Mouse (Mus musculus): ENCODE measurements around the gene Itgb4. TPM values are rescaled to one million over a fixed set of nuclear protein-coding genes. Genes with fewer than 3 reads are reported as not detected.

Gene Itgb4
- polyA plus RNA-seq, 1 experiment from 2014 or later: 3.4 TPM

GRCm38 (mm10) chr11:116004840-116005700 is 30.6 kb downstream of the Itgb4 start:
- peak overlapping the region; percentile 41 for H3K4me3 ChIP-seq (ENCODE audit: low read length)
- no peaks in the 10 kb centered on the region for H3K9me3 ChIP-seq (ENCODE audit: low read length)
- H3K36me3 ChIP-seq (ENCODE audit: insufficient read depth, low read length): peaks cover 25% of the 10 kb centered on the region
- H3K27ac ChIP-seq (ENCODE audit: low read length): peak overlapping the region; percentile 70
- H3K9ac ChIP-seq (replicated peaks; ENCODE audit: low read length): peak overlapping the region; percentile 75
- no peaks in the 10 kb centered on the region for H3K27me3 ChIP-seq (ENCODE audit: insufficient read depth, low read length)
- peak; percentile 75 for ATAC-seq (ENCODE audit: low FRiP score, low TSS enrichment)
- H3K4me2 ChIP-seq (replicated peaks; ENCODE audit: low read depth, low read length): peak overlapping the region; percentile 72
- peaks cover 21% of the 10 kb centered on the region for H3K4me1 ChIP-seq (ENCODE audit: insufficient read depth, low read length)
- WGBS: 3% methylated on average over 54 of the region's 54 CpGs

GRCm38 (mm10) chr11:116005701-116006419 is 31.4 kb downstream of the Itgb4 start:
- 48% methylated on average over 9 of the region's 9 CpGs for WGBS
- Histone ChIP-seq H3K4me3 (ENCODE audit: low read length) (no peak overlapping the region), H3K4me1 (ENCODE audit: insufficient read depth, low read length) (peaks cover 21% of the 10 kb centered on the region), H3K36me3 (ENCODE audit: insufficient read depth, low read length) (peaks cover 29% of the 10 kb centered on the region), H3K27me3 (ENCODE audit: insufficient read depth, low read length) (no peaks in the 10 kb centered on the region), H3K9me3 (ENCODE audit: low read length) (no peaks in the 10 kb centered on the region), H3K4me2 (replicated peaks; ENCODE audit: low read depth, low read length) (peak overlapping the region; percentile 72), H3K27ac (ENCODE audit: low read length) (no peak overlapping the region), H3K9ac (replicated peaks; ENCODE audit: low read length) (no peak overlapping the region; the same call in 1 of the 2 replicates)
- peak; percentile 43 for ATAC-seq (ENCODE audit: low FRiP score, low TSS enrichment)

- Histone ChIP-seq H3K4me2 (replicated peaks; ENCODE audit: low read depth, low read length) (no peak overlapping the region), H3K27me3 (ENCODE audit: insufficient read depth, low read length) (no peaks in the 10 kb centered on the region), H3K4me3 (ENCODE audit: low read length) (no peak overlapping the region), H3K36me3 (ENCODE audit: insufficient read depth, low read length) (peaks cover 29% of the 10 kb centered on the region), H3K9ac (replicated peaks; ENCODE audit: low read length) (no peak overlapping the region; the same call in 1 of the 2 replicates), H3K27ac (ENCODE audit: low read length) (no peak overlapping the region), H3K9me3 (ENCODE audit: low read length) (no peaks in the 10 kb centered on the region), H3K4me1 (ENCODE audit: insufficient read depth, low read length) (peaks cover 29% of the 10 kb centered on the region)
- ATAC-seq (ENCODE audit: low FRiP score, low TSS enrichment): no peak
- WGBS: 87% methylated on average over 28 of the region's 28 CpGs
Measured at GRCm38 (mm10) chr11:116007095-116007850, 32.8 kb downstream of the Itgb4 start.

- 90% methylated on average over 11 of the region's 11 CpGs for WGBS
- no peak for ATAC-seq (ENCODE audit: low FRiP score, low TSS enrichment)
- no peak overlapping the region for H3K4me3 ChIP-seq (ENCODE audit: low read length)
- no peak overlapping the region for H3K27ac ChIP-seq (ENCODE audit: low read length)
- H3K27me3 ChIP-seq (ENCODE audit: insufficient read depth, low read length): no peaks in the 10 kb centered on the region
- no peak overlapping the region for H3K9ac ChIP-seq (replicated peaks; ENCODE audit: low read length)
- no peak overlapping the region for H3K4me2 ChIP-seq (replicated peaks; ENCODE audit: low read depth, low read length)
- H3K36me3 ChIP-seq (ENCODE audit: insufficient read depth, low read length): peaks cover 29% of the 10 kb centered on the region
- H3K9me3 ChIP-seq (ENCODE audit: low read length): no peaks in the 10 kb centered on the region
- H3K4me1 ChIP-seq (ENCODE audit: insufficient read depth, low read length): peaks cover 36% of the 10 kb centered on the region
Measured at GRCm38 (mm10) chr11:116008411-116008810, 33.9 kb downstream of the Itgb4 start.

- H3K27ac ChIP-seq (ENCODE audit: low read length): no peak overlapping the region
- H3K27me3 ChIP-seq (ENCODE audit: insufficient read depth, low read length): no peaks in the 10 kb centered on the region
- H3K4me3 ChIP-seq (ENCODE audit: low read length): no peak overlapping the region
- no peaks in the 10 kb centered on the region for H3K9me3 ChIP-seq (ENCODE audit: low read length)
- no peak overlapping the region for H3K9ac ChIP-seq (replicated peaks; ENCODE audit: low read length)
- peaks cover 36% of the 10 kb centered on the region for H3K4me1 ChIP-seq (ENCODE audit: insufficient read depth, low read length)
- no peak overlapping the region for H3K4me2 ChIP-seq (replicated peaks; ENCODE audit: low read depth, low read length)
- 88% methylated on average over 13 of the region's 13 CpGs for WGBS
- no peak for ATAC-seq (ENCODE audit: low FRiP score, low TSS enrichment)
- peaks cover 29% of the 10 kb centered on the region for H3K36me3 ChIP-seq (ENCODE audit: insufficient read depth, low read length)
Measured at GRCm38 (mm10) chr11:116008832-116009375, 34.4 kb downstream of the Itgb4 start.

- H3K9me3 ChIP-seq (ENCODE audit: low read length): no peaks in the 10 kb centered on the region
- H3K4me2 ChIP-seq (replicated peaks; ENCODE audit: low read depth, low read length): no peak overlapping the region
- peaks cover 29% of the 10 kb centered on the region for H3K36me3 ChIP-seq (ENCODE audit: insufficient read depth, low read length)
- no peak for ATAC-seq (ENCODE audit: low FRiP score, low TSS enrichment)
- no peak overlapping the region for H3K9ac ChIP-seq (replicated peaks; ENCODE audit: low read length)
- H3K4me1 ChIP-seq (ENCODE audit: insufficient read depth, low read length): peaks cover 31% of the 10 kb centered on the region
- no peak overlapping the region for H3K4me3 ChIP-seq (ENCODE audit: low read length)
- no peak overlapping the region for H3K27ac ChIP-seq (ENCODE audit: low read length)
- 92% methylated on average over 11 of the region's 11 CpGs for WGBS
- H3K27me3 ChIP-seq (ENCODE audit: insufficient read depth, low read length): no peaks in the 10 kb centered on the region
Measured at GRCm38 (mm10) chr11:116009661-116010060, 35.2 kb downstream of the Itgb4 start.

- H3K9me3 ChIP-seq (ENCODE audit: low read length): no peaks in the 10 kb centered on the region
- peaks cover 28% of the 10 kb centered on the region for H3K4me1 ChIP-seq (ENCODE audit: insufficient read depth, low read length)
- H3K4me2 ChIP-seq (replicated peaks; ENCODE audit: low read depth, low read length): no peak overlapping the region
- ATAC-seq (ENCODE audit: low FRiP score, low TSS enrichment): no peak
- no peaks in the 10 kb centered on the region for H3K27me3 ChIP-seq (ENCODE audit: insufficient read depth, low read length)
- no peak overlapping the region for H3K4me3 ChIP-seq (ENCODE audit: low read length)
- peaks cover 29% of the 10 kb centered on the region for H3K36me3 ChIP-seq (ENCODE audit: insufficient read depth, low read length)
- no peak overlapping the region for H3K27ac ChIP-seq (ENCODE audit: low read length)
- no peak overlapping the region for H3K9ac ChIP-seq (replicated peaks; ENCODE audit: low read length)
- WGBS: 93% methylated on average over 8 of the region's 8 CpGs
Measured at GRCm38 (mm10) chr11:116010146-116010545, 35.6 kb downstream of the Itgb4 start.

- Histone ChIP-seq H3K27ac (ENCODE audit: low read length) (no peak overlapping the region; the same call in 1 of the 2 replicates), H3K9me3 (ENCODE audit: low read length) (no peaks in the 10 kb centered on the region), H3K4me3 (ENCODE audit: low read length) (no peak overlapping the region), H3K9ac (replicated peaks; ENCODE audit: low read length) (peak overlapping the region; percentile 89), H3K4me1 (ENCODE audit: insufficient read depth, low read length) (peaks cover 20% of the 10 kb centered on the region), H3K36me3 (ENCODE audit: insufficient read depth, low read length) (peaks cover 29% of the 10 kb centered on the region), H3K4me2 (replicated peaks; ENCODE audit: low read depth, low read length) (no peak overlapping the region), H3K27me3 (ENCODE audit: insufficient read depth, low read length) (no peaks in the 10 kb centered on the region)
- 88% methylated on average over 5 of the region's 5 CpGs for WGBS
- no peak for ATAC-seq (ENCODE audit: low FRiP score, low TSS enrichment)
Measured at GRCm38 (mm10) chr11:116010948-116011347, 36.4 kb downstream of the Itgb4 start.

GRCm38 (mm10) chr11:116011529-116012261 is 37.2 kb downstream of the Itgb4 start:
- peak; percentile 6; the same call in 1 of the 2 replicates for ATAC-seq (ENCODE audit: low FRiP score, low TSS enrichment)
- Histone ChIP-seq H3K9me3 (ENCODE audit: low read length) (no peaks in the 10 kb centered on the region), H3K27me3 (ENCODE audit: insufficient read depth, low read length) (no peaks in the 10 kb centered on the region), H3K9ac (replicated peaks; ENCODE audit: low read length) (peak overlapping the region; percentile 89), H3K4me2 (replicated peaks; ENCODE audit: low read depth, low read length) (peak overlapping the region; percentile 65), H3K27ac (ENCODE audit: low read length) (peak overlapping the region; percentile 94), H3K4me3 (ENCODE audit: low read length) (peak overlapping the region; percentile 75), H3K4me1 (ENCODE audit: insufficient read depth, low read length) (peaks cover 15% of the 10 kb centered on the region), H3K36me3 (ENCODE audit: insufficient read depth, low read length) (peaks cover 29% of the 10 kb centered on the region)
- 24% methylated on average over 14 of the region's 14 CpGs for WGBS

All from kidney, embryonic 16.5 days (tissue).